Mouse (Mus musculus) kidney, embryonic 16.5 days (tissue): ENCODE results near the gene Rnase12. TPM values are rescaled to one million over a fixed set of nuclear protein-coding genes. Genes with fewer than 3 reads are reported as not detected.

ENCODE experiments used
- ATAC-seq: fragments of 200-750 bp; cut with Nextera tagmentation; 2 replicates; pipeline ENCODE4 v1.8.0; 2017; ENCODE audit warnings: moderate TSS enrichment; ENCODE audit not compliant: low FRiP score, low TSS enrichment
- H3K27ac ChIP-seq: fragments of 300-500 bp; sonication (generic); 2 replicates; pipeline ENCODE4 v1.5.1; 2014; ENCODE audit warnings: low read length
- H3K27me3 ChIP-seq: fragments of 300-500 bp; sonication (generic); 2 replicates; pipeline ENCODE4 v1.6.1; 2014; ENCODE audit warnings: low read length, control low read depth, mixed read lengths; ENCODE audit not compliant: insufficient read depth
- H3K36me3 ChIP-seq: fragments of 300-500 bp; sonication (generic); 2 replicates; pipeline ENCODE4 v1.6.1; 2014; ENCODE audit warnings: low read length, control low read depth, mixed read lengths; ENCODE audit not compliant: insufficient read depth
- H3K4me1 ChIP-seq: fragments of 300-500 bp; sonication (generic); 2 replicates; pipeline ENCODE4 v1.6.1; 2014; ENCODE audit warnings: low read length, control low read depth, mixed read lengths; ENCODE audit not compliant: insufficient read depth
- H3K4me2 ChIP-seq: fragments of 300-500 bp; sonication (generic); replicated peaks from 2 replicates; pipeline ENCODE4 v1.6.1; 2014; ENCODE audit warnings: low read depth, low read length
- H3K4me3 ChIP-seq: fragments of 300-500 bp; sonication (generic); 2 replicates; pipeline ENCODE4 v1.5.1; 2014; ENCODE audit warnings: mild to moderate bottlenecking, low read length
- H3K9ac ChIP-seq: fragments of 300-500 bp; sonication (generic); replicated peaks from 2 replicates; pipeline ENCODE4 v1.6.1; 2014; ENCODE audit warnings: low read length
- H3K9me3 ChIP-seq: fragments of 300-500 bp; sonication (generic); 2 replicates; pipeline ENCODE4 v1.6.1; 2016; ENCODE audit warnings: low read length, control low read depth
- WGBS: fragments of 180-500 bp; shearing (Covaris S2); extraction: QIAGEN DNeasy Blood & Tissue Kit; methylation state at CpG from one replicate; pipeline ENCODE4 v1.1.7; 2014; 5-methylcytosine and 5-hydroxymethylcytosine counted together
- polyA plus RNA-seq: library from polyadenylated mRNA; unstranded; fragments of >200 nt; fragmentation: Nextera tagmentation; extraction: Ambion mirVana; gene quantifications from 2 replicates; pipeline ENCODE4 v1.2.1, GENCODE M21; 2015

Gene Rnase12
- polyA plus RNA-seq, 1 experiment from 2014 or later = 9.0 TPM

GRCm38 (mm10) chr14:51094096-51094875 lies 36.8 kb upstream of the Rnase12 start:
- 77% methylated on average over 5 of the region's 5 CpGs for WGBS
- Histone ChIP-seq H3K9ac (no peak overlapping the region), H3K4me3 (no peak overlapping the region), H3K27ac (no peak overlapping the region), H3K27me3 (no peaks in the 10 kb centered on the region), H3K36me3 (no peaks in the 10 kb centered on the region), H3K4me2 (no peak overlapping the region), H3K9me3 (no peaks in the 10 kb centered on the region), H3K4me1 (peaks cover 10% of the 10 kb centered on the region)
- ATAC-seq = no peak

DNA sequence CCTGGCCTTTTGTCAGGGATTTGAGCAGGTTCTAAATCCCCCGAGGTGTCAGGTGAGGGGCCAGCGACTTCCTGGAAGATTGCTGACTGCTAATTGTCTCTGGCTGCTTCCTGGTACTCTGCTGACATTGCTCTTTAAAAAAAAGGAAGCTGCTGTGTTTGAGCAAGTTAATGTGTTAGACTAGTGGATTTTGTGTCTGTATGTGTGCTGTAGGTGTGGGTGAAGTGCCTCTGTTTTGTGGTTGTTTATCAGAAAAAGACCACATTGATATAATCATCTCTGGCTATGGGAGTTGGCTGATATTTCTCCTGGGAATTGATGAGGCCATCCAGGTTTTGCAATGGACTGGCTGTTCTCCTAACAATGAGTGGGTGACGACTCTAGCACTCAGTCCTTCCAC lies 36.0 kb upstream of the Rnase12 start:
- Histone ChIP-seq H3K36me3 (no peaks in the 10 kb centered on the region), H3K4me1 (peaks cover 10% of the 10 kb centered on the region), H3K27ac (no peak overlapping the region), H3K9me3 (no peaks in the 10 kb centered on the region), H3K4me2 (no peak overlapping the region), H3K9ac (no peak overlapping the region), H3K4me3 (no peak overlapping the region), H3K27me3 (no peaks in the 10 kb centered on the region)
- 20% methylated on average over 3 of the region's 3 CpGs for WGBS
- no peak for ATAC-seq

DNA sequence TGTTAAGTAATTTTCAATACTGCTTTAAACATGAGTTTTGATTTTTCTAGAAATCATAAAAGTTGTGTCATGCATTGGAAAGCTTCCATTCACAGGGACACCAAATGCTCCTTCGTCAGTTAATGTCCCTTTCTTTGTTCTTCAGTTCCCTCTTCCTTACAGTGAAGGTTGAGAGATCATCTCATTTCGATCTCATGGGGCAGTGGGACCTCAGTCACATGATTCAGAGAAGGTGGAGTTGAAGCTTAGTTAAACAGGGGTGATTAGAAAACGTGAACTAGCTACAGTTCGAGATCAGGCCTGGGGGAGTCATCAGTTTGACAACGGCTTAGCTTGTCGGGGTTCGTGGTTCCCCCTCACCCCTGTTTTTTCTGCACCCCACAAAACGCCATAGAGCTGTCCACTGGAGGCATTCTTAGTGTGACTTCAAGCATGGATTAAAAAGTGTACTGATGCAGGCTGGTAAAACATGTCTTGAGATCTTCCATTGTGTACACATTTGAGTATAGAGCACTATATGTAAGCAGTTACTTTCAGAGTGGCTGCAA lies 34.7 kb upstream of the Rnase12 start:
- ATAC-seq = no peak
- H3K9ac ChIP-seq = no peak overlapping the region
- 51% methylated on average over 8 of the region's 8 CpGs for WGBS
- H3K27ac ChIP-seq = no peak overlapping the region
- no peaks in the 10 kb centered on the region for H3K36me3 ChIP-seq
- no peaks in the 10 kb centered on the region for H3K9me3 ChIP-seq
- peaks cover 13% of the 10 kb centered on the region for H3K4me1 ChIP-seq
- peak overlapping the region; percentile 89 for H3K4me3 ChIP-seq
- peak overlapping the region; percentile 80 for H3K4me2 ChIP-seq
- H3K27me3 ChIP-seq = no peaks in the 10 kb centered on the region

GRCm38 (mm10) chr14:51090921-51091900 lies 33.8 kb upstream of the Rnase12 start, which contains the start of the genes Rnase4 and Ang:
Gene Rnase4, plus strand, starts transcription at chr14:51091077.
Gene Ang, plus strand, starts transcription at chr14:51091150.
- peak within 1 kb of the TSS; percentile 93 for H3K27ac ChIP-seq
- H3K4me1 ChIP-seq = peaks cover 13% of the 10 kb centered on the region
- peak within 1 kb of the TSS; percentile 79 for H3K9ac ChIP-seq
- ATAC-seq = peak; percentile 10; the same call in 1 of the 2 replicates
- no peaks in the 10 kb centered on the region for H3K9me3 ChIP-seq
- no peaks in the 10 kb centered on the region for H3K27me3 ChIP-seq
- H3K4me2 ChIP-seq = peak within 1 kb of the TSS; percentile 80
- 6% methylated on average over 33 of the region's 33 CpGs for WGBS
- no peaks in the 10 kb centered on the region for H3K36me3 ChIP-seq
- H3K4me3 ChIP-seq = peak within 1 kb of the TSS; percentile 89

- Histone ChIP-seq H3K36me3 (no peaks in the 10 kb centered on the region), H3K4me3 (peak overlapping the region; percentile 89), H3K9ac (peak overlapping the region; percentile 79), H3K27me3 (no peaks in the 10 kb centered on the region), H3K9me3 (no peaks in the 10 kb centered on the region), H3K27ac (peak overlapping the region; percentile 93), H3K4me1 (peaks cover 8% of the 10 kb centered on the region), H3K4me2 (peak overlapping the region; percentile 80)
- under 1% methylated on average over 27 of the region's 27 CpGs for WGBS
- peak; percentile 49; the same call in 1 of the 2 replicates for ATAC-seq
These were observed 32.8 kb upstream of the Rnase12 start for GRCm38 (mm10) chr14:51090077-51090781.

DNA sequence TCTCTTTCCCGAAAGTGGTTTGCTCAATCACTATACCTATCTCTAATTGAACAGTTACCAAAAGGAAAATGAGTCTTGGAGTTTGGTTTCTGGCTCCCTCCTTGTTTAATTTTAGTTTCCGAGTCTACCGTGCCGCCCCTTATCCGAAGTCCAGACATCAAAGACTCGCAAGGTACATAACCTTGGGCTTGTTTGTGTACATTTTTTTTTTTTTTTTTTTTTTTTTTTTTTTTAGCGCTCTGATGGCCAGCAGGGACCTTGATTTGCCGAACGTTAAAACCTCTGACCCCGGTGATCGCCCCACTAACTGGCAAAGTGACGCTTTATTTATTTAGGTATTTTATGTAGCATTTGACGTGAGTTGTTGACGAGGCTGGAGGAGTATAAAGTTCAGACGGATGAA lies 32.2 kb upstream of the Rnase12 start:
- H3K27ac ChIP-seq = peak overlapping the region; percentile 93
- H3K36me3 ChIP-seq = no peaks in the 10 kb centered on the region
- H3K4me1 ChIP-seq = peaks cover 8% of the 10 kb centered on the region
- no peaks in the 10 kb centered on the region for H3K27me3 ChIP-seq
- H3K4me2 ChIP-seq = peak overlapping the region; percentile 80
- H3K9me3 ChIP-seq = no peaks in the 10 kb centered on the region
- under 1% methylated on average over 15 of the region's 15 CpGs for WGBS
- ATAC-seq = no peak
- peak overlapping the region; percentile 70 for H3K9ac ChIP-seq
- H3K4me3 ChIP-seq = peak overlapping the region; percentile 89

- peak overlapping the region; percentile 79 for H3K9ac ChIP-seq
- 0% methylated on average over 34 of the region's 34 CpGs for WGBS
- 0 out of 2 replicates have a peak, but pooled peaks cover 3% of the 10 kb centered on the region for H3K27me3 ChIP-seq
- peak overlapping the region; percentile 80 for H3K4me2 ChIP-seq
- peaks cover 8% of the 10 kb centered on the region for H3K4me1 ChIP-seq
- no peaks in the 10 kb centered on the region for H3K9me3 ChIP-seq
- peak overlapping the region; percentile 93 for H3K27ac ChIP-seq
- peak overlapping the region; percentile 89 for H3K4me3 ChIP-seq
- ATAC-seq = peak; percentile 95
- no peaks in the 10 kb centered on the region for H3K36me3 ChIP-seq
These were observed 31.7 kb upstream of the Rnase12 start for GRCm38 (mm10) chr14:51088970-51089673.

DNA sequence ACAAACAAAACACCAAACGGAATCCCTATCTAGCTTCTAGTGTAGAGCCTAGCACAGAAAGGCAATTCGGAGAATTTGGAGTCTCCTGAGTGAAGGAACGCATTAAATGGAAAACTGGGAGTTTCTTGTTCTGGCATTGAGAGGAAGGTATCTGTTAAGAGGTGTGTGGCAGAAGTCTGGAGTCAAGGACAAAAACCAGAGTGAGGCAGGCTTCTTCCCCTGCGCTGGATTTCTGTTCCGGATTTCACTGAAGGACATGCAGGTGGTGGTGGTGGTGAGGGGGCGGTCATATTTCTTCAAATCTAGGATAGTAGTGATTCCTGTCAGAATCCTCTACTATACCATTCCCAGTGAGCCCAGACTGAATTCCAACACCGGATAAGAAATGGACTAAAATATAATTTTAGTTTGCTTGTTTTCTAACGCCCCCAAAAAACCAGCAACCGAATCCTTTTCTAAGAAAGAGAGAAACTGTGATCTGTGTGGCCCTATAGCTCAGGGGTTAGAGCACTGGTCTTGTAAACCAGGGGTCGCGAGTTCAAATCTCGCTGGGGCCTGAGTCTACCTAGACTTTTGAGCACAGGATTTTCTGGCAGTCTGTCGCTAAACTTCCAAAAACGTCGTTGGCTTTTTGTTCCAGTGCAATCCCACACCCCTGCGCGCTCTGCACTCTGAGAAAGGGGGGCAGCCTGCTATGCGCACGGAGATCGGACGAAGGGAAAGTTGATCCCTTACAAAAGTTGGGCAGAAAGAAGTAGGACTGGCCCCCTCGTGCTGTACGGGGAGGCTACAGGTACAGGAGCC lies 30.9 kb upstream of the Rnase12 start:
- under 1% methylated on average over 23 of the region's 23 CpGs for WGBS
- peak overlapping the region; percentile 80 for H3K4me2 ChIP-seq
- H3K36me3 ChIP-seq = no peaks in the 10 kb centered on the region
- H3K4me1 ChIP-seq = peaks cover 12% of the 10 kb centered on the region
- peak overlapping the region; percentile 93 for H3K27ac ChIP-seq
- H3K9me3 ChIP-seq = no peaks in the 10 kb centered on the region
- H3K9ac ChIP-seq = peak overlapping the region; percentile 79
- H3K4me3 ChIP-seq = peak overlapping the region; percentile 89
- H3K27me3 ChIP-seq = 0 out of 2 replicates have a peak, but pooled peaks cover 3% of the 10 kb centered on the region
- ATAC-seq = peak; percentile 37
